Mouse (Mus musculus): ENCODE results near the gene Nup43.

Nup43 gene

DNA sequence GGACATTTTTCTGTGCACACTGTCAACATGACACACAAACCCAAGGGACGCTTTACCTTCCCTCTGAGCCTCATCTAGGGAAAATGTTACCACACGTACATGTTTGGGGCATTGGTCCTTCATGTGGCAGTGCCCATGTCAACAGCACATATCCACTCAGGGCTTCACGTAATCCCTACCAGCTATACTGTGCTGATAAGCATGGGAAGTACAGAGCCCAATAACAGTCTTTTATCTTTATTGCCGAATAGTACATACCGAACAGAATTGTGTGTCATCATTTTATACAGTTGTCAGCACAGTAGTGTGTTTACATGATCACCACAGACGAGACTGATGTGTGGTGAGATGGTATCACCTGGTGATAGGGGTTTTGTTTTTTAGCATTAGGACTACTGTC lies 19.6 kb downstream of the Nup43 start:
- no peak for DNase-seq

DNA sequence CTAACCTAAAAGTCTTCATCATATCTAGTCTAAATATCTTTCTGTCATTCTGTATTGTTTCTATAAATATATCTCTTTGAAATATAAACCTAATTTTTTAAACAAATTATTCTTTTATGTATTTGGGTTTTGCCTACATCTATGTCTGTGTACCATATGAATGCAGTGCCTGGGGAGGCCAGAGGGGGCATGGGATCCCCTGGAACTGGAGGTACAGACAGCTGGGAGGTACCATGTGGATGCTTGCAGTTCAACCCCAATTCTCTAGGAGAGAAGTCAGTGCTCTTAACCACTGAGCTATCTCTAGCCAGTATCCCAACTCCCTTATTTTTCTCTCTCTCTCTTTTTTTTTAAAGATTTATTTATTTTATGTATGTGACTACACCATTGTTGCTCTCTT lies 28.0 kb downstream of the Nup43 start:
- no peak for DNase-seq

DNA sequence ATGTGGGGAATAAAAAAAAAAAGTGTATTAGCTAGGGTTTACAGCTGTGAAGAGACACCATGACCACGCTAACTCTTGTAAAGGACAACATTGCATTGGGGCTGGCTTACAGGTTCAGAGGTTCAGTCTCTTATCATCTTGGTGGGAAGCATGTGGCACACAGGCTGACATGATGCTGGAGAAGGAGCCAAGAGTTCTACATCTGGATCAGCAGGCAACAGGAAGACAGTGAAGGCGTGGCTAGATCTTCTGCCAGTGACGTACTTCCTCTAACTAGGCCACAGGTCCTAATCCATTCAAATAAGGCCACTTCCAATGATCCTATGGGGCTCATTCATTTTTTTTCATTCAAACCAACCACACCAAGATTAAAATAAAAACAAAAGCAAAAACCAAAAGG lies 32.8 kb downstream of the Nup43 start:
- DNase-seq = no peak

GRCm38 (mm10) chr10:7702586-7702985 lies 35.3 kb downstream of the Nup43 start:
- no peak for DNase-seq

- no peak for DNase-seq
Measured at GRCm38 (mm10) chr10:7710121-7710520, 42.8 kb downstream of the Nup43 start.

DNA sequence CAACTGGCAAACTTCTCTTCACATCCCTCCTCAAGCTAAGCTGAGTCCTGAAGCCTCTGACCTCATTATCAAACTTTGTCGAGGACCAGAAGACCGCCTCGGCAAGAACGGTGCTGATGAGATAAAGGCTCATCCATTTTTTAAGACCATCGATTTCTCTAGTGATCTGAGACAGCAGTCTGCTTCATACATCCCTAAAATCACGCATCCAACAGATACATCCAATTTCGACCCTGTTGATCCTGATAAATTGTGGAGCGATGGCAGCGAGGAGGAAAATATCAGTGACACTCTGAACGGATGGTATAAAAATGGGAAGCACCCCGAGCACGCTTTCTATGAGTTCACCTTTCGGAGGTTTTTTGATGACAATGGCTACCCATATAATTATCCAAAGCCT lies 45.2 kb downstream of the Nup43 start:
- DNase-seq = no peak

GRCm38 (mm10) chr10:7715056-7715455 lies 47.8 kb downstream of the Nup43 start:
- no peak for DNase-seq

- peak; percentile 92 for DNase-seq
Measured at GRCm38 (mm10) chr10:7725751-7726500, 58.6 kb downstream of the Nup43 start, which contains the start of gene Katna1. TSS of gene Katna1 (plus strand) at chr10:7726000.

GRCm38 (mm10) chr10:7726501-7726812 lies 59.2 kb downstream of the Nup43 start:
- no peak for DNase-seq

DNA sequence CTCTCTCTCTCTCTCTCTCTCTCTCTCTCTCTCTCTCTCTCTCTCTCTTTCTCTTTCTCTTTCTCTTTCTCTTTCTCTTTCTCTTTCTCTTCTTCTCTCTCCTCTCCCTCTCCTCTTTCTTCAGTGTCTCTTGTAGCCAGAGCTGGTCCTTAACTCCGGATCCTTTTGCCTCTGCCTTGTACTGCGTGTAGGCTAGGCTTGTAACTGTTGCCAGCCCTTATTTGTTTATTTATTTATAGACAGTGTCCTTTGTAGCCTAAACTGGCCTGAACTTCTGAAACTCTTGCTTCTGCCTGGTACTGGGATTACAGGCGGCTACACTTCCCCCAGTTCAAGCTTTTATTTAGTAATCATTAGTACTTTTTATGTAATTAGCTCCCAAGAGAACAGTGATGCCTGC lies 59.7 kb downstream of the Nup43 start:
- no peak for DNase-seq

All from cerebellum, postnatal 14 days (tissue).